Mouse (Mus musculus) hindbrain, embryonic 14.5 days (tissue): ENCODE results near the gene Mpp3. TPM values are rescaled to one million over a fixed set of nuclear protein-coding genes. Genes with fewer than 3 reads are reported as not detected.

Experiments used
- ATAC-seq: fragments of 200-750 bp; cut with Nextera tagmentation; 2 replicates; pipeline ENCODE4 v1.8.0; 2017; ENCODE audit warnings: moderate number of reproducible peaks, mild to moderate bottlenecking, moderate TSS enrichment, moderate library complexity; ENCODE audit not compliant: low FRiP score
- DNase-seq: peaks from one replicate; pipeline ENCODE4 v3.0.0-alpha.2; 2015; ENCODE audit warnings: low spot score
- H3K27ac ChIP-seq: fragments of 300-500 bp; sonication (generic); 2 replicates; pipeline ENCODE4 v1.5.1; 2014; ENCODE audit warnings: mild to moderate bottlenecking, moderate library complexity
- H3K27me3 ChIP-seq: fragments of 300-500 bp; sonication (generic); 2 replicates; pipeline ENCODE4 v1.6.1; 2014; ENCODE audit warnings: mild to moderate bottlenecking, low read length, mixed read lengths; ENCODE audit not compliant: control insufficient read depth, insufficient read depth
- H3K36me3 ChIP-seq: fragments of 300-500 bp; sonication (generic); replicated peaks from 2 replicates; pipeline ENCODE4 v1.6.1; 2014; ENCODE audit not compliant: control insufficient read depth, insufficient read depth
- H3K4me1 ChIP-seq: fragments of 300-500 bp; sonication (generic); replicated peaks from 2 replicates; pipeline ENCODE4 v1.6.1; 2014; ENCODE audit warnings: antibody characterized with exemption, low read length, mixed read lengths; ENCODE audit not compliant: control insufficient read depth, insufficient read depth
- H3K4me2 ChIP-seq: fragments of 300-500 bp; sonication (generic); replicated peaks from 2 replicates; pipeline ENCODE4 v1.6.1; 2014; ENCODE audit warnings: mild to moderate bottlenecking, moderate library complexity
- H3K4me3 ChIP-seq: fragments of 300-500 bp; sonication (generic); replicated peaks from 2 replicates; pipeline ENCODE4 v1.5.1; 2014; ENCODE audit warnings: mild to moderate bottlenecking, low read length
- H3K9ac ChIP-seq: fragments of 300-500 bp; sonication (generic); 2 replicates; pipeline ENCODE4 v1.6.1; 2014
- H3K9me3 ChIP-seq: fragments of 300-500 bp; sonication (generic); 2 replicates; pipeline ENCODE4 v1.6.1; 2016; ENCODE audit warnings: low read length; ENCODE audit not compliant: control insufficient read depth
- WGBS: fragments of 180-500 bp; shearing (Covaris S2); extraction: QIAGEN DNeasy Blood & Tissue Kit; methylation state at CpG from one replicate; pipeline ENCODE4 v1.1.7; 2014; 5-methylcytosine and 5-hydroxymethylcytosine counted together
- polyA plus RNA-seq: library from polyadenylated mRNA; unstranded; fragments of >200 nt; fragmentation: Nextera tagmentation; extraction: Ambion mirVana; gene quantifications from 2 replicates; pipeline ENCODE4 v1.2.1, GENCODE M21; 2014

Gene Mpp3
- polyA plus RNA-seq, 1 experiment from 2014 or later, result 53.5 TPM

DNA sequence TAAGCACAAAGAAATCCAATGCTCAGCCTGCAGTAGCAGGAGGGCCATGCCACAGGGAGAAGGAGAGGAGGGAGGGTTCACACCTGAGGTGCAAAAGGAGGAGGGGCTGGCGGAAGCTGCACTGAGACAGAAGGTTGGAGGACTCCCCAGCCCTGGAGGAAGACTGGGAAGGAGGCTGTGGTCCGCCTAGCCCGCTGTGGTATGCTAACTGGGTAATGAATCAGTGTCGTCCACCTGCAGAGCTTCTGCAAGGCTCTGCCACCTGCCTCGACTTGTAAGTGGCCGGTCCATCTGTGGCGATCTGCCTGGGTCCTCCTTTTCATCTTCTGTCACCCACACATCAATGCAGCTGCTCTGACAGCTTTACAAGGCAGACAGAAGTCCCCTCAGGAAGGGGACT lies 60.0 kb downstream of the Mpp3 start:
- ATAC-seq, result no peak
- Histone ChIP-seq H3K4me1 (0 out of 2 replicates have a peak, but pooled peaks cover 5% of the 10 kb centered on the region), H3K4me2 (no peak overlapping the region), H3K27ac (no peak overlapping the region), H3K27me3 (peaks cover 34% of the 10 kb centered on the region), H3K9me3 (no peaks in the 10 kb centered on the region), H3K36me3 (no peaks in the 10 kb centered on the region), H3K9ac (no peak overlapping the region), H3K4me3 (no peak overlapping the region)
- WGBS, result 5% methylated on average over 7 of the region's 7 CpGs
- DNase-seq, result no peak

DNA sequence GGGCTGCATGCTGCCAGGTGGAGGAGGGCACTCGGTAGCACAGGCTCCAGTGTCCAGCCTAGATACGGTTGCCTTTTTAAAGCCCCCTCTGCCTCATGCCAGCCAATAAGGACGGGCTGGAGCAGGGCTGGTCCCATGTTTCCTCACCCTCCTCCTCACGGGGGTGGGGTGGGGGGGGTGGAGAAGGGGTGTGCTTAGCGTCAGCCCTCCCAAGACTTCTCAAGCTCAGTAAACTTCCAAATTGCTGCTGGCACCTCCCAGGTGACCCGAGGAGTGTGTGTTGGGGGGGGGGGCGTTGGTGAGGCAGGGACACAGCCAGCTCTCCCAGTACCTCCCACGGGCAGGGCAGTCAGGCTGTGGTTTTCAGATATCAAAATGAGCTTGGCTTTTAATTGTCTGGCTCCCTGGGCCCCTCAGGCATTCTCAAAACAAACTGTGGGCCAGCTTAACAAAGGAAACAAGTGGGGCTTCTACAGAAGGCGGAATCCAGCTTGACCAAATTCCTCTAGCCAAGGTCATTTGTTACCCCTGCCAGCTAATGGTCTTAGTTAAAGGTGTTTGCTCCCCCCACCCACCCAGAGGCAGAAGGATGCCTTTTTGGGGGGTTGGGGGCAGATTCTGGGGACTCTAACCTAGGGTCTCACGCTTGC lies 61.2 kb downstream of the Mpp3 start, which contains the start of gene Sost:
Sost (minus strand) TSS at position 51 of the 650 bp plus-strand sequence.
- no peak for ATAC-seq
- H3K9ac ChIP-seq, result no peak within 1 kb of the TSS
- H3K4me2 ChIP-seq, result no peak within 1 kb of the TSS
- H3K27ac ChIP-seq, result no peak within 1 kb of the TSS
- 0 out of 2 replicates have a peak, but pooled peaks cover 11% of the 10 kb centered on the region for H3K4me1 ChIP-seq
- no peaks in the 10 kb centered on the region for H3K9me3 ChIP-seq
- no peak within 1 kb of the TSS for H3K4me3 ChIP-seq
- no peaks in the 10 kb centered on the region for H3K36me3 ChIP-seq
- peaks cover 46% of the 10 kb centered on the region for H3K27me3 ChIP-seq
- WGBS, result 17% methylated on average over 9 of the region's 10 CpGs
- no peak for DNase-seq

GRCm38 (mm10) chr11:101965553-101965952 lies 62.7 kb downstream of the Mpp3 start:
- 0 out of 2 replicates have a peak, but pooled peaks cover 11% of the 10 kb centered on the region for H3K4me1 ChIP-seq
- H3K4me2 ChIP-seq, result no peak overlapping the region
- H3K4me3 ChIP-seq, result no peak overlapping the region
- no peaks in the 10 kb centered on the region for H3K9me3 ChIP-seq
- no peak overlapping the region for H3K9ac ChIP-seq
- no peaks in the 10 kb centered on the region for H3K36me3 ChIP-seq
- no peak overlapping the region for H3K27ac ChIP-seq
- 0% methylated on average over 2 of the region's 2 CpGs for WGBS
- DNase-seq (no peak), ATAC-seq (no peak)
- H3K27me3 ChIP-seq, result peaks cover 61% of the 10 kb centered on the region

GRCm38 (mm10) chr11:101964647-101965046 lies 63.6 kb downstream of the Mpp3 start:
- Histone ChIP-seq H3K4me2 (no peak overlapping the region; the same call in 1 of the 2 replicates), H3K27me3 (peaks cover 62% of the 10 kb centered on the region), H3K36me3 (no peaks in the 10 kb centered on the region), H3K9ac (no peak overlapping the region), H3K9me3 (no peaks in the 10 kb centered on the region), H3K4me3 (no peak overlapping the region; the same call in 1 of the 2 replicates), H3K27ac (no peak overlapping the region), H3K4me1 (0 out of 2 replicates have a peak, but pooled peaks cover 11% of the 10 kb centered on the region)
- DNase-seq (no peak), ATAC-seq (no peak)
- 4% methylated on average over 8 of the region's 8 CpGs for WGBS

DNA sequence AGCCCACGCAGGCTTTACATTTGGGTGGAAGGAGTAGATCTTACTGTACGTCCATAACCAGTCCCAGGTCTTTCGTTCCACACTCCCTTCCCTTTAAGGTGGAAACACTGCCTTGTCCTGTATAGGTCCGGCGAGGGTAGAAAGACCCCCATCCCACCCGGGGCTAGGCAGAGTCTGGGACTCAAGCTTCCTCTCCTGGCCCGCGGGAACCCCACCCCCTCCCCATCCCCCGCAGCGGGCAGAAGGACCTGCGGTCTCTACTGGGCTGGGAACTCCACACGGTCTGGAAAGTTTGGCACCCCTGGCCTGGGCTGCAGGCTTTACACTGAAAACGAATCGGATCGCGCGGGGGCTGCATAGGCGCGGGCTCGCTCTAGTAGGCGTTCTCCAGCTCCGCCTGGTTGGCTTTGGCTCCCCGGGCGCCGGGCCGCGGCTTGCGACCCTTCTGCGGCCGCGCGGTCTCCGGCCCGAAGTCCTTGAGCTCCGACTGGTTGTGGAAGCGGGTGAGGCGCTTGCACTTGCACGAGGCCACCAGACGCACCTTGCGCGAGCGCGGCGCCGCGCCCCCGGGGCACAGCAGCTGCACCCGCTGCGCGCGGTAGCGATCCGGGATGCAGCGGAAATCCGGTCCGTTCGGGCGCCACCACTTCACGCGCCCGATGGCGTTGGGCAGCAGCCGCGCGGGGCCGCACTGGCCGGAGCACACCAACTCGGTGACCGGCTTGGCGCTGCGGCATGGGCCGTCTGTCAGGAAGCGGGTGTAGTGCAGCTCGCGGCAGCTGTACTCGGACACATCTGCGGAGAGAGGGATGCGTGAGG lies 64.6 kb downstream of the Mpp3 start:
- Histone ChIP-seq H3K4me2 (peak overlapping the region; percentile 95), H3K36me3 (no peaks in the 10 kb centered on the region), H3K4me3 (peak overlapping the region; percentile 56), H3K9me3 (no peaks in the 10 kb centered on the region), H3K27me3 (peaks cover 62% of the 10 kb centered on the region), H3K9ac (peak overlapping the region; percentile 69), H3K27ac (no peak overlapping the region), H3K4me1 (0 out of 2 replicates have a peak, but pooled peaks cover 11% of the 10 kb centered on the region)
- DNase-seq (peak; percentile 40), ATAC-seq (peak; percentile 24; the same call in 1 of the 2 replicates)
- under 1% methylated on average over 78 of the region's 78 CpGs for WGBS

DNA sequence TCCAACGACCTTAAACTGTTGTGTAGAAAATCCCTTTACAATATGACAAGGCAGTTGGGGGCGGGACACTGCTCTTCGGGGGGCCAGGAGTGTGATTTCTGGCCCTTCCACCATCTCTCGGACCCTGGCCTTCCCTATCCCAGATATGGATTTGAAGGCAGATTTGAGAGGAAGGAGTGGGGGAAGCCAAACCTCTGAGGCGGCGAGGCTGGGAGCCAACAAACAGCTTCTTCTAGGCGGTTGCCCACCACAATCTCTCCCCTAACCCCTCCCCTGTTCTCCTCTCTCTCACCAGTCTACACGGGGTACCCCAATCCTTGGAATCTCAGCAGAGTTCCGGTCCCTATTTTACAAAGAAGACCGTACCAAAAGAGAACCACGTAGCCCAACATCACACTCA lies 65.2 kb downstream of the Mpp3 start:
- Histone ChIP-seq H3K9ac (peak overlapping the region; percentile 69; the same call in 1 of the 2 replicates), H3K9me3 (no peaks in the 10 kb centered on the region), H3K4me1 (0 out of 2 replicates have a peak, but pooled peaks cover 11% of the 10 kb centered on the region), H3K36me3 (no peaks in the 10 kb centered on the region), H3K4me3 (peak overlapping the region; percentile 56), H3K27me3 (peaks cover 62% of the 10 kb centered on the region), H3K4me2 (peak overlapping the region; percentile 95), H3K27ac (no peak overlapping the region)
- 3% methylated on average over 11 of the region's 11 CpGs for WGBS
- no peak for ATAC-seq
- DNase-seq, result no peak

DNA sequence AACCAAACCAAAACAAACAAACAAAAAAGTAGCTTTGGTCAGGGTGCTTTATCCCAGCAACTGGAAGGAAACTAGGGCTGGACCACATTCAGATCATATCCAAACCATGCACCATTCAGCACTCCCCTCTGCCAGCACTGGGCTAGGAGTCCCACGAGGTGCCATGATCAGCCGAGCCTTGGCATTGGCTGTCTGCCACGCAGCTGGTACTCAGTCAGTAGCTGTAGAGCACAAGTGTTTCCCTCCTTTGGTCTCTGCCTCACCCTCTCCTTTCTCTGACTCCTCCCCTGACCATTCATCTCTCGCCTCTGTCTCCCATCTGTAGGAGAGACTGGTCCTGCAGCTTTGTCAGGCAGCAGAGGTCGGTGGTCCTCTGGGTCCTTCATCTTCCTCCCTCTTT lies 70.8 kb downstream of the Mpp3 start:
- no peaks in the 10 kb centered on the region for H3K36me3 ChIP-seq
- no peaks in the 10 kb centered on the region for H3K9me3 ChIP-seq
- no peak overlapping the region for H3K9ac ChIP-seq
- H3K27me3 ChIP-seq, result peaks cover 20% of the 10 kb centered on the region
- H3K4me1 ChIP-seq, result peaks cover 11% of the 10 kb centered on the region
- DNase-seq (no peak), ATAC-seq (no peak)
- H3K4me2 ChIP-seq, result no peak overlapping the region
- no peak overlapping the region for H3K27ac ChIP-seq
- WGBS, result 56% methylated on average over 5 of the region's 5 CpGs
- no peak overlapping the region for H3K4me3 ChIP-seq

DNA sequence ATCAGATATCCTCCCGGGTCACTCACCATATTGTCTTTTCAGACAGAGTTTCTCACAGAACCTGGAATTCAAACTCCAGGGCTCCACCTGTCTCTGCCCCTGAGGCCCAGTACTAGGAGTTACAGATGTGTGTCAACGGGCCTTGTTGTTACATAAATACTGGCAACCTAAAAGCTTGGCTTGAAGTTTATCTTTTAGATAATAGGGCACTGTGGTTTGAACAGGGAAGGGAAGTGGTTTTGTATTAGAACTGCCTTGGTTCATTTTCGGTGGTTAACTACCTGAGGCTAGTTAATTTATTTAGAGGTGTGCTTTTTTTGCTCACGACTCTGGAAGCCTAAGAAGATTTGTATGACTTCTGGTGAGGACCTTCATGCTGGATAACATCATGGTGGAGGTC lies 74.8 kb downstream of the Mpp3 start:
- H3K4me3 ChIP-seq, result no peak overlapping the region
- H3K36me3 ChIP-seq, result no peaks in the 10 kb centered on the region
- no peaks in the 10 kb centered on the region for H3K9me3 ChIP-seq
- 77% methylated on average over 4 of the region's 4 CpGs for WGBS
- no peak overlapping the region for H3K27ac ChIP-seq
- H3K9ac ChIP-seq, result no peak overlapping the region
- DNase-seq (no peak), ATAC-seq (no peak)
- no peak overlapping the region; the same call in 1 of the 2 replicates for H3K4me2 ChIP-seq
- H3K4me1 ChIP-seq, result peaks cover 17% of the 10 kb centered on the region
- H3K27me3 ChIP-seq, result no peaks in the 10 kb centered on the region
